Mouse (Mus musculus): ENCODE results near the gene Slc15a4.

GRCm38 (mm10) chr5:127637622-127638021 is 4.9 kb upstream of the Slc15a4 start:
- no peak for TF ChIP-seq GATA1 (IDR thresholded peaks at IDR 0.05; ENCODE audit: low read length)
- TF ChIP-seq TAL1 (IDR thresholded peaks at IDR 0.05; ENCODE audit: low read length) = no peak
